8 mouse cellular contexts compared by ENCODE assay signal in genomic region chr15:83084022-83084640, GRCm38 (mm10). TPM values are rescaled to one million over a fixed set of nuclear protein-coding genes. Genes with fewer than 3 reads are reported as not detected.
DNase-seq lines count a peak whose midpoint lies in the region; ATAC-seq lines count a peak whose summit lies in the region.

No protein-coding gene starts in this region.

- H3K36me3 ChIP-seq in kidney, embryonic 15.5 days = no peaks in the 10 kb centered on the region
- no peaks in the 10 kb centered on the region for H3K36me3 ChIP-seq in embryonic facial prominence, embryonic 11.5 days (replicated peaks; ENCODE audit: control insufficient read depth, insufficient read depth, low read depth, low read length)
- no peaks in the 10 kb centered on the region for H3K36me3 ChIP-seq in hindbrain, embryonic 16.5 days (ENCODE audit: control insufficient read depth, insufficient read depth, low read length)
- H3K36me3 ChIP-seq in midbrain, embryonic 12.5 days = no peaks in the 10 kb centered on the region

- WGBS in kidney, embryonic 15.5 days = 59% methylated on average over 13 of the region's 13 CpGs
- 68% methylated on average over 13 of the region's 13 CpGs for WGBS in embryonic facial prominence, embryonic 11.5 days
- 21% methylated on average over 13 of the region's 13 CpGs for WGBS in hindbrain, embryonic 16.5 days
- WGBS in midbrain, embryonic 12.5 days = 67% methylated on average over 13 of the region's 13 CpGs

- no peak for ATAC-seq in kidney, embryonic 15.5 days (replicated peaks; ENCODE audit: low FRiP score)
- no peak for ATAC-seq in embryonic facial prominence, embryonic 11.5 days (replicated peaks; ENCODE audit: insufficient number of reproducible peaks, low FRiP score, low TSS enrichment, low read depth)
- peak; percentile 63 for ATAC-seq in hindbrain, embryonic 16.5 days
- ATAC-seq in midbrain, embryonic 12.5 days (ENCODE audit: low FRiP score, low read depth) = peak; percentile 66

- H3K4me3 ChIP-seq in kidney, embryonic 15.5 days (replicated peaks) = no peak overlapping the region
- H3K4me3 ChIP-seq in embryonic facial prominence, embryonic 11.5 days (ENCODE audit: low read depth, low read length) = no peak overlapping the region
- H3K4me3 ChIP-seq in hindbrain, embryonic 16.5 days (ENCODE audit: low read length) = peak overlapping the region; percentile 12; the same call in 1 of the 2 replicates
- H3K4me3 ChIP-seq in midbrain, embryonic 12.5 days = no peak overlapping the region

- H3K27ac ChIP-seq in kidney, embryonic 15.5 days = no peak overlapping the region
- no peak overlapping the region for H3K27ac ChIP-seq in embryonic facial prominence, embryonic 11.5 days (replicated peaks; ENCODE audit: low read depth, low read length)
- H3K27ac ChIP-seq in hindbrain, embryonic 16.5 days (ENCODE audit: low read depth, low read length) = peak overlapping the region; percentile 51; the same call in 1 of the 2 replicates
- peak overlapping the region; percentile 58 for H3K27ac ChIP-seq in midbrain, embryonic 12.5 days (replicated peaks)

- no peak overlapping the region for H3K4me2 ChIP-seq in kidney, embryonic 15.5 days
- H3K4me2 ChIP-seq in embryonic facial prominence, embryonic 11.5 days (ENCODE audit: low read depth, low read length) = no peak overlapping the region
- peak overlapping the region; percentile 48 for H3K4me2 ChIP-seq in hindbrain, embryonic 16.5 days (ENCODE audit: low read length)
- peak overlapping the region; percentile 14; the same call in 1 of the 2 replicates for H3K4me2 ChIP-seq in midbrain, embryonic 12.5 days (replicated peaks)

- H3K9me3 ChIP-seq in kidney, embryonic 15.5 days (replicated peaks) = no peaks in the 10 kb centered on the region
- H3K9me3 ChIP-seq in embryonic facial prominence, embryonic 11.5 days (replicated peaks; ENCODE audit: control insufficient read depth, low read length) = no peaks in the 10 kb centered on the region
- H3K9me3 ChIP-seq in hindbrain, embryonic 16.5 days (ENCODE audit: control insufficient read depth, low read length) = no peaks in the 10 kb centered on the region
- no peaks in the 10 kb centered on the region for H3K9me3 ChIP-seq in midbrain, embryonic 12.5 days

- H3K4me1 ChIP-seq in kidney, embryonic 15.5 days = peaks cover 23% of the 10 kb centered on the region
- peaks cover 4% of the 10 kb centered on the region; the same call in 1 of the 2 replicates for H3K4me1 ChIP-seq in embryonic facial prominence, embryonic 11.5 days (ENCODE audit: control insufficient read depth, insufficient read depth, low read length)
- peaks cover 13% of the 10 kb centered on the region for H3K4me1 ChIP-seq in hindbrain, embryonic 16.5 days (ENCODE audit: control insufficient read depth, insufficient read depth, low read depth, low read length)
- H3K4me1 ChIP-seq in midbrain, embryonic 12.5 days = peaks cover 29% of the 10 kb centered on the region

- peak; percentile 10 for DNase-seq in kidney, adult 18-20 months
- peak; percentile 35 for DNase-seq in embryonic facial prominence, embryonic 11.5 days (ENCODE audit: low spot score)
- DNase-seq in ovary, postnatal 36 days (ENCODE audit: low spot score) = no peak
- no peak for DNase-seq in embryo, embryonic 10.5 days (ENCODE audit: low spot score)
- DNase-seq in urinary bladder, adult 2 months (ENCODE audit: low spot score) = no peak

- H3K9ac ChIP-seq in kidney, embryonic 15.5 days = no peak overlapping the region
- H3K9ac ChIP-seq in embryonic facial prominence, embryonic 11.5 days (replicated peaks; ENCODE audit: low read length) = no peak overlapping the region
- peak overlapping the region; percentile 43 for H3K9ac ChIP-seq in hindbrain, embryonic 16.5 days (ENCODE audit: low read depth, low read length)
- 0 out of 2 replicates have a peak overlapping the region, but pooled peaks have one; percentile 15 for H3K9ac ChIP-seq in midbrain, embryonic 12.5 days (replicated peaks)

- H3K27me3 ChIP-seq in kidney, embryonic 15.5 days = peaks cover 17% of the 10 kb centered on the region
- H3K27me3 ChIP-seq in embryonic facial prominence, embryonic 11.5 days (ENCODE audit: control insufficient read depth, insufficient read depth, low read length) = peaks cover 6% of the 10 kb centered on the region
- no peaks in the 10 kb centered on the region for H3K27me3 ChIP-seq in hindbrain, embryonic 16.5 days (replicated peaks; ENCODE audit: control insufficient read depth, insufficient read depth, low read length)
- H3K27me3 ChIP-seq in midbrain, embryonic 12.5 days = peaks cover 18% of the 10 kb centered on the region

RNA-seq across cellular contexts. Expression of gene Serhl, which starts 5.2 kb away (rescaled TPM):
- 54.1 and 59.4 TPM in 2 replicates for polyA plus RNA-seq in kidney, embryonic 15.5 days (2015; fragmentation: Nextera tagmentation; extraction: Ambion mirVana)
- polyA plus RNA-seq in embryonic facial prominence, embryonic 11.5 days (2014; fragmentation: Nextera tagmentation; extraction: Ambion mirVana) = 43.5 and 48.0 TPM in 2 replicates
- polyA plus RNA-seq in hindbrain, embryonic 16.5 days (2015; fragmentation: Nextera tagmentation; extraction: Ambion mirVana) = 34.2 and 36.4 TPM in 2 replicates
- polyA plus RNA-seq in midbrain, embryonic 12.5 days (2016; fragmentation: Nextera tagmentation; extraction: Ambion mirVana) = 42.6 and 43.0 TPM in 2 replicates
- 48.2 and 70.3 TPM in 2 replicates for polyA plus RNA-seq in urinary bladder, adult 2 months (2012; rRNA removed)

RNA-seq across cellular contexts. Expression of gene Rrp7a, which starts 38.5 kb away (rescaled TPM):
- polyA plus RNA-seq in kidney, embryonic 15.5 days (2015; fragmentation: Nextera tagmentation; extraction: Ambion mirVana) = 61.4 and 74.3 TPM in 2 replicates
- 56.1 and 57.9 TPM in 2 replicates for polyA plus RNA-seq in embryonic facial prominence, embryonic 11.5 days (2014; fragmentation: Nextera tagmentation; extraction: Ambion mirVana)
- 78.2 and 93.9 TPM in 2 replicates for polyA plus RNA-seq in hindbrain, embryonic 16.5 days (2015; fragmentation: Nextera tagmentation; extraction: Ambion mirVana)
- polyA plus RNA-seq in midbrain, embryonic 12.5 days (2016; fragmentation: Nextera tagmentation; extraction: Ambion mirVana) = 64.6 and 73.9 TPM in 2 replicates
- polyA plus RNA-seq in urinary bladder, adult 2 months (2012; rRNA removed) = 56.1 and 60.9 TPM in 2 replicates

RNA-seq across cellular contexts. Expression of gene Nfam1, which starts 51.0 kb away (rescaled TPM):
- polyA plus RNA-seq in kidney, embryonic 15.5 days (2015; fragmentation: Nextera tagmentation; extraction: Ambion mirVana) = 2.9 and 3.0 TPM in 2 replicates
- polyA plus RNA-seq in embryonic facial prominence, embryonic 11.5 days (2014; fragmentation: Nextera tagmentation; extraction: Ambion mirVana) = 2.1 and 2.4 TPM in 2 replicates
- polyA plus RNA-seq in hindbrain, embryonic 16.5 days (2015; fragmentation: Nextera tagmentation; extraction: Ambion mirVana) = 2.2 and 2.5 TPM in 2 replicates
- 3.3 and 4.2 TPM in 2 replicates for polyA plus RNA-seq in midbrain, embryonic 12.5 days (2016; fragmentation: Nextera tagmentation; extraction: Ambion mirVana)
- polyA plus RNA-seq in urinary bladder, adult 2 months (2012; rRNA removed) = 4.6 and 5.0 TPM in 2 replicates

Comparison
In these comparisons a context has a peak if more than half of its experiments do, and no peak if none do; other contexts are left out.
1. DNase-seq: peak in kidney, adult 18-20 months (single experiment) and embryonic facial prominence, embryonic 11.5 days (single experiment); none in ovary, postnatal 36 days (single experiment), embryo, embryonic 10.5 days (single experiment) and urinary bladder, adult 2 months (single experiment).
2. ATAC-seq: peak in hindbrain, embryonic 16.5 days (single experiment) and midbrain, embryonic 12.5 days (single experiment); none in kidney, embryonic 15.5 days (single experiment) and embryonic facial prominence, embryonic 11.5 days (single experiment).
3. H3K27ac ChIP-seq: peak in hindbrain, embryonic 16.5 days (single experiment) and midbrain, embryonic 12.5 days (single experiment); none in kidney, embryonic 15.5 days (single experiment) and embryonic facial prominence, embryonic 11.5 days (single experiment).
4. H3K4me2 ChIP-seq: peak in hindbrain, embryonic 16.5 days (single experiment) and midbrain, embryonic 12.5 days (single experiment); none in kidney, embryonic 15.5 days (single experiment) and embryonic facial prominence, embryonic 11.5 days (single experiment).
5. H3K9ac ChIP-seq: peak in hindbrain, embryonic 16.5 days (single experiment) and midbrain, embryonic 12.5 days (single experiment); none in kidney, embryonic 15.5 days (single experiment) and embryonic facial prominence, embryonic 11.5 days (single experiment).